Mouse (Mus musculus) erythroblast, embryonic 14.5 days (primary cell): Measurements from ENCODE around the gene Kif1b.

Experiments
- GATA1 ChIP-seq: IDR thresholded peaks from 2 replicates; pipeline ENCODE4 v1.6.1; 2012; ENCODE audit warnings: low read length, inconsistent platforms, mixed read lengths
- TAL1 ChIP-seq: IDR thresholded peaks from 3 replicates; pipeline ENCODE4 v1.6.1; 2012; ENCODE audit warnings: low read length, inconsistent platforms, mixed read lengths

- TF ChIP-seq TAL1 (no peak), GATA1 (no peak)
These were observed 47.2 kb upstream of the Kif1b start for GRCm38 (mm10) chr4:149354671-149355070.
